Mouse (Mus musculus): ENCODE results near the gene Stk11. TPM values are rescaled to one million over a fixed set of nuclear protein-coding genes. Genes with fewer than 3 reads are reported as not detected.

Gene Stk11
- polyA plus RNA-seq, 1 experiment from 2014 or later, result 17.4 TPM

DNA sequence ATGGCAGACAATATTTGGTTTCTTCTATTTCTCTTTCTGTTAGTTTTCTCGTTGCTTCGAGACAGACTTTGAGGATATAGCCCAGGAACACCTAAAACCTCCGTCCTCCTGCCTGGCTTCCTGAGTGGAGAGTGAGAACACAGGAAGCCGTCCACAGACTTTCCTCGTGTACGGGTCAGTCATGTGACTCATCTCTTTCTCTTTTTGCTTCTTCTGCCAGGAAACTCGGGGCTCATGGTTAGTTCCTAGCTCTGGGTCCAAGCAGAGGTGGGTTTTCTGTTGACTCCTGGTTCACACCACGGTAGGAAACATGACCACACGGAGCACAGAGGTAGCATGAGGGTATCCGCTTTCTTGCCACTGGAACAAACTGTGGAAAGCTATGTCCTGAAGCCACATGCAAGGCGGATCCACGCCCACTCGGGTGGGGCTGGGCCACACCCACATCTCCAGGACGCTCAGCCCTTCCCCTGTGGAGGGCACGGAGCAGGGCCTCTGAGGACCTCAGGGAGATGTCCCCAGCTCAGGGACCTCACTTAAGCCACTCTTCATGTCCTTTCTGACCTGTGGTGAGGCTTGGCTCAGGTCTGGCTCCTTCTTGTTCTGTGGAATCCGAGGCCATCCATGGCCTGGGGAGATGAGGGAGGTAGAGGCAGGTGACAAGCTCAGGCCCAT lies 35.1 kb upstream of the Stk11 start:
- Histone ChIP-seq H3K9me3 (no peaks in the 10 kb centered on the region), H3K4me1 (peaks cover 4% of the 10 kb centered on the region; the same call in 1 of the 2 replicates), H3K4me2 (replicated peaks) (no peak overlapping the region), H3K36me3 (peaks cover 61% of the 10 kb centered on the region), H3K4me3 (no peak overlapping the region), H3K9ac (no peak overlapping the region), H3K27ac (no peak overlapping the region), H3K27me3 (replicated peaks) (no peaks in the 10 kb centered on the region)
- WGBS, result 88% methylated on average over 16 of the region's 16 CpGs
- no peak for ATAC-seq (ENCODE audit: low FRiP score, low read depth)

DNA sequence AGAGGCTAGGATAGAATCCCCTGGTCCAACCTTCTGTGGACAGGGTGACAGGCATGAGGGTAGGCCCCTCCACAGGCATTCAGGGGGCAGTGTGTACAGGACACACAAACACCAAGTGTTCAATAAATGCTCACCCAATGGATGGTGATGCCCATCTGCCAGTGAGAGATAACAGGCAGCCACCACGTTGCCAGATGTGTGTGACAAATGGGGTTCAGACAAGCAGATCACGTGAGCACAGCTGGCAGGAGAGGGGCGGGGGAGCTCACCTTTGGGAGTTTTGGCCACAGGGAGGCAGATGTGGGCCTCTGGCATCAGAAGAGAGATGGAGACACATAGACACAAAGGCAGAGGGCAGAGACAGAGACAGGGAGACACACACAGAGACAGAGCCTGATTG lies 34.5 kb upstream of the Stk11 start:
- WGBS, result 83% methylated on average over 3 of the region's 3 CpGs
- Histone ChIP-seq H3K36me3 (peaks cover 61% of the 10 kb centered on the region), H3K27ac (no peak overlapping the region), H3K4me2 (replicated peaks) (no peak overlapping the region), H3K4me3 (no peak overlapping the region), H3K9ac (no peak overlapping the region), H3K9me3 (no peaks in the 10 kb centered on the region), H3K4me1 (no peaks in the 10 kb centered on the region; the same call in 1 of the 2 replicates), H3K27me3 (replicated peaks) (no peaks in the 10 kb centered on the region)
- no peak for ATAC-seq (ENCODE audit: low FRiP score, low read depth)

DNA sequence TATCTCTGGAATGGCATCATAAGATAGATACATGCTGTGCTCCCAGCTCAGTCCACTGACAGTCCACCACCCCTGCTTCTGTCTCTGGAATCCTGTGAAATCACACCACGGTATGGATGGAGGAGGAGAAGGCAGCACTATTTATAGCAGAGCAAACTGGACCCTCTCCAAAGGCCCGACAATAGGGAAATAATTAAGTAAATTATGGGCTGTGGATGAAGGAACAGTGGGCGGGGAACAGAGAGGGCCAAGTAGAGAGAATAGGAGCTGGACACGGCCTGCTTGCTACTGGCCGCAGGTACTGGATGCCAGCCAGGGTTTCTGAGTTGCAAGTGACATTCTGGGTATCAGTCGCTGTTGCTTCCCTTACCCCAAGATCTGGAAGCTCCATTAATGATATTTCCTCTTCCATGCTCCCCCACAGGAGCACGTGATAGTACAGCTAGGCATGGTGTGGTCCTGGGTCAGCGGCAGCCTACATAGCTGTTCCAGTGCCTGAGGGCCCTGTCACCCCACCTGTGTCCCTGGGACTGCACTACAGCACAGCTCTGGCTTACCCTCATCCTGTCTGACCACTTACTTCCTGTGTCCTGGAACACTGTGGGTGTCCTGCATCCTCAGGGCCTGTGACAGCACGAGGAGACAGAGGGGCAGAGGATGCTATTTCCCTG lies 30.7 kb upstream of the Stk11 start:
- no peak overlapping the region for H3K4me3 ChIP-seq
- H3K27me3 ChIP-seq (replicated peaks), result no peaks in the 10 kb centered on the region
- H3K9ac ChIP-seq, result no peak overlapping the region
- H3K4me1 ChIP-seq, result no peaks in the 10 kb centered on the region
- no peak overlapping the region for H3K4me2 ChIP-seq (replicated peaks)
- H3K9me3 ChIP-seq, result no peaks in the 10 kb centered on the region
- ATAC-seq (ENCODE audit: low FRiP score, low read depth), result no peak
- peaks cover 45% of the 10 kb centered on the region for H3K36me3 ChIP-seq
- H3K27ac ChIP-seq, result no peak overlapping the region
- 76% methylated on average over 9 of the region's 9 CpGs for WGBS

DNA sequence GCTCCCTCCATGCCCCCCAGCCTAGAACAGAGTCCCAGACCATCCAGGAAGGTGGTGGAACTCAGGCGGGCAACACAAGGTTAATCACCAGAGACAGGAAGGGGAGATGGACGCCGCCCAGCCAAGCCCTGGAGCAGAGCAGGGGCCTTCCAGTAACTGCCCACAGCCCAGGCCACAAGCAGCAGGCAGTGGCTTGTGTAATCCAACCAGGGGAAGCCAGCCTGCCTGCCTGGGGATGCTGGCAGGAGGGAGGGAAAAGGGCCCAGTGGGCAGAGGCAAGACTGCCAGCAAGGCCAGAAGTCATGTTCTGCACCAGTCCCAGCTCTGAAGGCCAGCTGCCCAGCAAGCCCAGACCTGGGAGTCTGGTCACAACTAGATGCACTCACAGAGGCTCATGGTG lies 28.8 kb upstream of the Stk11 start:
- Histone ChIP-seq H3K36me3 (peaks cover 26% of the 10 kb centered on the region), H3K9ac (no peak overlapping the region), H3K9me3 (no peaks in the 10 kb centered on the region), H3K27ac (no peak overlapping the region), H3K4me3 (no peak overlapping the region), H3K4me1 (no peaks in the 10 kb centered on the region), H3K27me3 (replicated peaks) (no peaks in the 10 kb centered on the region), H3K4me2 (replicated peaks) (no peak overlapping the region)
- 83% methylated on average over 3 of the region's 3 CpGs for WGBS
- no peak for ATAC-seq (ENCODE audit: low FRiP score, low read depth)

DNA sequence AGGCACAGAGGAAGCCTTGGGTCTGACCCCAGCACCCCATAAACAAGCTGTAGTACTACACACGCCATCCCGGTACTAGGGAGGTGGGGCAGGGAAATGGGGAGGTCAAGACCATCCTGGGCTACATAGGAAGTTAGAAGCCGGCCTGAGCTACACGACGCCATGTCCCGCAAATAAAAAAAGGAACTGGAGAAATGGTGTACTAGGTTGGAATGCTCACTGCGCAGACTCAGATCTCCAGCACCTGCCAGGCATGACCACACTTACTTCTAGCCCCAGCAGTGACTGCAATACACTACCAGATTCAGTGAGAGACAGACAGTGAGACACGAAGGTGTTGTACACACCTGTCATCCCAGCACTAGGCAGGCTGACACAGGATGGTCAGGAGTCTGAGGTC lies 28.1 kb upstream of the Stk11 start:
- 92% methylated on average over 8 of the region's 8 CpGs for WGBS
- H3K36me3 ChIP-seq, result peaks cover 20% of the 10 kb centered on the region
- H3K9me3 ChIP-seq, result no peaks in the 10 kb centered on the region
- no peak for ATAC-seq (ENCODE audit: low FRiP score, low read depth)
- H3K4me3 ChIP-seq, result no peak overlapping the region
- no peak overlapping the region for H3K4me2 ChIP-seq (replicated peaks)
- no peaks in the 10 kb centered on the region for H3K27me3 ChIP-seq (replicated peaks)
- no peaks in the 10 kb centered on the region for H3K4me1 ChIP-seq
- H3K27ac ChIP-seq, result no peak overlapping the region
- H3K9ac ChIP-seq, result no peak overlapping the region

DNA sequence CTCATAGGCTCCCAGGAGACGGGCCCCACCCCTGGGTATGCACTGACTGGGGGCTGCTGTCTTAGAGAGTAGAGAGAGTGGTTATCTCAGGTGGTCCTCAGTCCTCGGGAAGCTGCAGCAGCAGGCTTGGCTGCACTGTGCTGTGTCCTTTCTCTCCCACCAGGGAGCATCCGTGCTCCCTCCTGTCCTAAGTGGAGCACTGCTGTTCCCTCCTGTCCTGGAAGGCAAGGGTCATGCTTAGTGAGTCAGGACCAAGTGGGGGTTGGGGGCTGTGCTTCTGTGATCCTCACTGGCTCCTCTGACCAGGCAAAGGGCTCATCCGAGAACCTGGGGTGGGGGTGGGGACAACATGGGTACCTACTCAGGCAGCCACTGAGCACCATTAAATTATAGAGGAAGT lies 26.5 kb upstream of the Stk11 start:
- peaks cover 4% of the 10 kb centered on the region; the same call in 1 of the 2 replicates for H3K36me3 ChIP-seq
- ATAC-seq (ENCODE audit: low FRiP score, low read depth), result no peak
- no peak overlapping the region for H3K27ac ChIP-seq
- H3K27me3 ChIP-seq (replicated peaks), result no peaks in the 10 kb centered on the region
- WGBS, result 62% methylated on average over 4 of the region's 4 CpGs
- H3K4me2 ChIP-seq (replicated peaks), result no peak overlapping the region
- 0 out of 2 replicates have a peak overlapping the region, but pooled peaks have one; percentile 5 for H3K9ac ChIP-seq
- no peaks in the 10 kb centered on the region for H3K4me1 ChIP-seq
- no peak overlapping the region for H3K4me3 ChIP-seq
- no peaks in the 10 kb centered on the region for H3K9me3 ChIP-seq

DNA sequence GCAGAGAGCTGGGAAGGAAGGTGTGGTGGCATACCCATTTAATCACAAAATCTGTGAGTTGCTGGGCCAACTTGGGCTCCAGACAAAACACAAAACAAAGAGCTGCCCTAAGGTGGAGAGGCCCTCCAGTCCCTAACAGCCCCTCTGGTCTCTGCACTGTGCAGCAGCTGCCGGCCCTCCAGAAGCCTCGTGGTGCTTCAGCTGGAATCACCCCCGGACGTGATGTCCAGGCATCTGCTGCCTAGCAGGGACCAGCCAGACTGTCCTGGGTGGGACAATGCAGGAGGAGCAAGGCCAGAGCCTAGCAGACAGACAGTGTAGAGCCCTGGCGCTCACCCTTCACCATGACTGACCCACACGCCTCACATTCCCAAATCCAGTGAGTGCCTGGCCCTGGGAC lies 24.1 kb upstream of the Stk11 start:
- no peaks in the 10 kb centered on the region for H3K36me3 ChIP-seq
- no peak overlapping the region for H3K4me3 ChIP-seq
- no peaks in the 10 kb centered on the region for H3K27me3 ChIP-seq (replicated peaks)
- H3K9ac ChIP-seq, result no peak overlapping the region
- H3K27ac ChIP-seq, result no peak overlapping the region
- WGBS, result 86% methylated on average over 6 of the region's 6 CpGs
- H3K4me2 ChIP-seq (replicated peaks), result no peak overlapping the region
- no peaks in the 10 kb centered on the region for H3K4me1 ChIP-seq
- no peaks in the 10 kb centered on the region for H3K9me3 ChIP-seq
- no peak for ATAC-seq (ENCODE audit: low FRiP score, low read depth)

DNA sequence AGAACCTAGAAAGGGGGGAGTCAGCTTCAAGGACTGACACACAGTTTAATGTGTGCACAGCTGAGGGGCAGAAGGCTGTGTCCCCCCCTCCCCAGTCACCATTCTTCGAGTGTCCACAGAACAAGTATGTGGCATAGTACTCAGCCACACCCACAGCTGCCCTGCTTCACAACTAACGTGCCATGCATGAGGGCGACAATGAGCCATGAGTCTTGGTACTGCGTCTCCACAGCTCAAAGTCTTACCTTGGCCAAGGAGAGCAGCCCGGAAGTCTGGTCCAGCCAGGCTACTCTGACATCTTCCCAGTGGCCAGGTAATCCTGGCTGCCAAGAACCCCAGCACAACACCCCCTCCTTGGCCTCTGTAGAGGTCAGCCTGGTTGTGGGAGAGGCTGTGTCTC lies 22.9 kb upstream of the Stk11 start:
- Histone ChIP-seq H3K27me3 (replicated peaks) (no peaks in the 10 kb centered on the region), H3K4me2 (replicated peaks) (no peak overlapping the region), H3K4me3 (no peak overlapping the region), H3K27ac (no peak overlapping the region), H3K9ac (no peak overlapping the region), H3K36me3 (no peaks in the 10 kb centered on the region), H3K9me3 (no peaks in the 10 kb centered on the region), H3K4me1 (peaks cover 6% of the 10 kb centered on the region; the same call in 1 of the 2 replicates)
- 83% methylated on average over 5 of the region's 5 CpGs for WGBS
- no peak for ATAC-seq (ENCODE audit: low FRiP score, low read depth)

DNA sequence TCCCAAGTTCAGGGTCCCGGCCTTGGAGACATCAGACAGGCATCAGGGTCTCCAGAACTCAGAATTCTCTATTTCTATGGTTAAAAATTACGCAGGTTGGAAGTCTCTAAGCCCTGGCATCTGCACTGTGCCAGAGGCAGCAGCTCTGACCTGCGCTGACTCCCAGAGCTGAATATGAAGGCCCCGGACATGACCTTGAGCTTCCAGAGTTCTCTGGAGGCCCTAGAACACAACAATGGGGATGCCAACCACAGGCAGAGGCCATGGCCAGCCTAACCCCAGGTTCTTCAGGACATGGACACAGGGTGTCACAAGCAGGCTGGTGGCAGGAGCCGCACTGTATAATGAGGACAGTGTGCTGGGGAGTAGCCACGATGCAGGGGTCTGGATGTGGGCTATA lies 21.5 kb upstream of the Stk11 start:
- Histone ChIP-seq H3K27ac (no peak overlapping the region), H3K9me3 (no peaks in the 10 kb centered on the region), H3K4me1 (peaks cover 6% of the 10 kb centered on the region; the same call in 1 of the 2 replicates), H3K27me3 (replicated peaks) (no peaks in the 10 kb centered on the region), H3K4me2 (replicated peaks) (no peak overlapping the region), H3K36me3 (no peaks in the 10 kb centered on the region), H3K9ac (no peak overlapping the region), H3K4me3 (no peak overlapping the region)
- 88% methylated on average over 6 of the region's 6 CpGs for WGBS
- no peak for ATAC-seq (ENCODE audit: low FRiP score, low read depth)

DNA sequence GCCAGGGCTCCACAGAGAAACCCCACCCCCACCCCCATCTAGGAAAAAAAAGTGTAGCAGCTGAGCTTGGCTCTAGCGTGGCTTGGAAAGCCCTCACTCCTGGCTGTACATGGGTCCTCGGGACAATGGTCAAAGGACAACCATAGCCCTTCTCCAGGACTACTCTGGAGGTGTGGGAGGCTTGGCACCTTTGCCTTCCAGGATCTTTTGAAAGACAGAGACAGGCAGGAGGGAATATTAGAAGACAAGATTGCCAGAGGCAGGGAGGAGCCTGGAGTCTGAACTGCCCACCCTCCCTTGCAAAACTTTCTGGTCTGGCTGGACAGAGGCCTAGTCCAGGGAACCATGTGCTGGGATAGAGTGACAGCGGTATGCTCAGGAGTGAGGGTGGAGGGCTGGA lies 20.9 kb upstream of the Stk11 start:
- no peak for ATAC-seq (ENCODE audit: low FRiP score, low read depth)
- Histone ChIP-seq H3K4me3 (no peak overlapping the region), H3K4me2 (replicated peaks) (no peak overlapping the region), H3K27ac (no peak overlapping the region), H3K9ac (no peak overlapping the region), H3K36me3 (no peaks in the 10 kb centered on the region), H3K27me3 (replicated peaks) (no peaks in the 10 kb centered on the region), H3K9me3 (no peaks in the 10 kb centered on the region), H3K4me1 (peaks cover 6% of the 10 kb centered on the region; the same call in 1 of the 2 replicates)
- 90% methylated on average over 3 of the region's 3 CpGs for WGBS

DNA sequence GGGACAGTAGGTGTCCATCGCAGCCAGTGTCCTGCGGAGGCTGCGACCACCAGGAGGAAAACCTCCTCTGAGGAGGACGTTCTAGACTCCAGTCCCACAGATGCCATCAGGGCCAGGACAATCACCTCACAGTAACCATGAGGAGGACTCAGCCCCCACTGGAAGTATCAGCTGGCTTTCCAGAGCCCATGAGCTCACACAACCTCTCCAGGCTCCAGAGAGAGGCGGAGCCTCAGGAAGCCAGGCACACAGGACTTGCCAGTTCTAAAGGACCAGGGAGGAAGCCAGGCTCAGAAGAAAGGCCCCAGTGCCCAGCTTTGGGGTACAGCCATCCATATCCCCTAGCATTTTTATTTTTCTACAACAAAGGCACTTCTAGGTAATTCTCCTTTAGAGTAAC lies 20.1 kb upstream of the Stk11 start:
- Histone ChIP-seq H3K9me3 (no peaks in the 10 kb centered on the region), H3K27me3 (replicated peaks) (no peaks in the 10 kb centered on the region), H3K36me3 (no peaks in the 10 kb centered on the region), H3K27ac (no peak overlapping the region), H3K4me1 (peaks cover 7% of the 10 kb centered on the region), H3K4me3 (no peak overlapping the region), H3K9ac (no peak overlapping the region), H3K4me2 (replicated peaks) (no peak overlapping the region)
- 86% methylated on average over 5 of the region's 5 CpGs for WGBS
- ATAC-seq (ENCODE audit: low FRiP score, low read depth), result no peak

DNA sequence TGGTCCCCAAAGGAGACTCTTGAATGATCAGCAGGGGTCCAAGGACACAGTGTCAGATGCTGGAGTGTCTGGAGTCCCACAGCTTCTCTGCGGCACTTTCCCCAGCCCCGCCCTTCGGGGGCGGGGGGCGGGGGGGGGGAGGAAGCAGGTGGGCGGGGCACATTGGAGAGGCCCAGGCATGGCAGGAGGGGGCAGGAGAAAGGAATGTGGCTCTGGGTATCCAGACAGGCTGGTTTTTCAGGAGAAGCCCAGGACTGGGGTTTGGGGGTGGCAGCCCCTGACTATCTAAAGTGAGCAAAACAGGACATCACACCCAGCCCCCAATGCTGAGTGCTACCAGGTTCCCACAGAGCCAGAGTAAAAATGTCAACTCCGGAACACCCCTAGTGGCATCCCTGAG lies 18.3 kb upstream of the Stk11 start:
- WGBS, result 19% methylated on average over 7 of the region's 7 CpGs
- Histone ChIP-seq H3K27ac (no peak overlapping the region), H3K27me3 (replicated peaks) (no peaks in the 10 kb centered on the region), H3K4me3 (no peak overlapping the region), H3K9ac (no peak overlapping the region), H3K4me2 (replicated peaks) (no peak overlapping the region), H3K9me3 (no peaks in the 10 kb centered on the region), H3K4me1 (peaks cover 19% of the 10 kb centered on the region), H3K36me3 (no peaks in the 10 kb centered on the region)
- no peak for ATAC-seq (ENCODE audit: low FRiP score, low read depth)

DNA sequence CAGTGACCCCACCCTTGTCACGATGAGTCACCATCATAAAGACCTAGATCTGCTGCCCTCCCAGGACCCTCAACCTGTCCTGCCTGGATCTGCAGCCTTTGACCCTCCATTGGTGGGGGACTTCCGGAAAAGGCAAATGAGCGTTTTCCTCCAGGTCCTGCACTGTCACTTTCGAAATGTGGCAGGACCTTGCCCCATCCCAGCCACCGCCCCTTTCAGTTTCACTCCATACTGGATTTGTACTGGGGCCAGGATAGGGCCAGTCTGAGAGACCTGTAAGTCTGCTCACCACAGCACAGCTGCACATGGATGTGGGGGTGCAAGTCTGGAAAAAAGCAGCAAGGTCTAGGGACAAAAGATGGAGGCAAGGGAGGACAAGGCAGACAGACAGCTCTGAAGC lies 17.0 kb upstream of the Stk11 start:
- Histone ChIP-seq H3K9me3 (no peaks in the 10 kb centered on the region), H3K9ac (no peak overlapping the region), H3K36me3 (no peaks in the 10 kb centered on the region), H3K4me1 (peaks cover 19% of the 10 kb centered on the region), H3K4me3 (no peak overlapping the region), H3K4me2 (replicated peaks) (no peak overlapping the region), H3K27me3 (replicated peaks) (no peaks in the 10 kb centered on the region), H3K27ac (no peak overlapping the region)
- ATAC-seq (ENCODE audit: low FRiP score, low read depth), result no peak
- WGBS, result 83% methylated on average over 5 of the region's 5 CpGs
